Mouse (Mus musculus) limb, embryonic 14.5 days (tissue): Measurements from ENCODE around the gene Kdm1b. TPM values are rescaled to one million over a fixed set of nuclear protein-coding genes. Genes with fewer than 3 reads are reported as not detected.

Experiments used
- ATAC-seq: fragments of 200-750 bp; cut with Nextera tagmentation; 2 replicates; pipeline ENCODE4 v1.8.0; 2017; ENCODE audit warnings: low read depth, moderate number of reproducible peaks, moderate TSS enrichment; ENCODE audit not compliant: low FRiP score
- DNase-seq: peaks from one replicate; pipeline ENCODE4 v3.0.0-alpha.2; 2015; ENCODE audit warnings: low spot score
- H3K27ac ChIP-seq: fragments of 300-500 bp; sonication (generic); replicated peaks from 2 replicates; pipeline ENCODE4 v1.5.1; 2014; ENCODE audit warnings: low read depth, mild to moderate bottlenecking, low read length, moderate library complexity, mixed read lengths
- H3K27me3 ChIP-seq: fragments of 300-500 bp; sonication (generic); 2 replicates; pipeline ENCODE4 v1.6.1; 2014; ENCODE audit warnings: low read length, mixed read lengths; ENCODE audit not compliant: control insufficient read depth, insufficient read depth
- H3K36me3 ChIP-seq: fragments of 300-500 bp; sonication (generic); 2 replicates; pipeline ENCODE4 v1.6.1; 2014; ENCODE audit warnings: mild to moderate bottlenecking, low read length, moderate library complexity, mixed read lengths; ENCODE audit not compliant: control insufficient read depth, insufficient read depth
- H3K4me1 ChIP-seq: fragments of 300-500 bp; sonication (generic); 2 replicates; pipeline ENCODE4 v1.6.1; 2014; ENCODE audit warnings: antibody characterized with exemption, low read length, mixed read lengths; ENCODE audit not compliant: control insufficient read depth, insufficient read depth
- H3K4me2 ChIP-seq: fragments of 300-500 bp; sonication (generic); replicated peaks from 2 replicates; pipeline ENCODE4 v1.6.1; 2014; ENCODE audit warnings: low read depth, mild to moderate bottlenecking, low read length, moderate library complexity; ENCODE audit not compliant: severe bottlenecking
- H3K4me3 ChIP-seq: fragments of 300-500 bp; sonication (generic); replicated peaks from 2 replicates; pipeline ENCODE4 v1.5.1; 2014; ENCODE audit warnings: low read length
- H3K9ac ChIP-seq: fragments of 300-500 bp; sonication (generic); 2 replicates; pipeline ENCODE4 v1.6.1; 2014; ENCODE audit warnings: mild to moderate bottlenecking, low read depth, low read length, moderate library complexity; ENCODE audit not compliant: severe bottlenecking
- H3K9me3 ChIP-seq: fragments of 300-500 bp; sonication (generic); 2 replicates; pipeline ENCODE4 v1.6.1; 2016; ENCODE audit warnings: low read length; ENCODE audit not compliant: control insufficient read depth
- POLR2A ChIP-seq: fragments of 200-500 bp; IDR thresholded peaks from 2 replicates; pipeline ENCODE4 v1.8.0; 2012; ENCODE audit warnings: inconsistent platforms, mild to moderate bottlenecking, moderate library complexity, borderline replicate concordance; ENCODE audit not compliant: insufficient read depth, insufficient read length; ENCODE audit errors: extremely low read depth
- WGBS: fragments of 180-500 bp; shearing (Covaris S2); extraction: QIAGEN DNeasy Blood & Tissue Kit; methylation state at CpG from one replicate; pipeline ENCODE4 v1.1.7; 2014; 5-methylcytosine and 5-hydroxymethylcytosine counted together
- polyA plus RNA-seq, 2 experiments: library from polyadenylated mRNA; depleted of rRNA in 1 of 2; stranded (reverse) in 1 of 2; unstranded in 1 of 2; fragments of >200 nt; fragmentation: Nextera tagmentation in 1 of 2; extraction: Ambion mirVana in 1 of 2; gene quantifications; 2 replicates each; pipeline versions ENCODE4 v1.2.1 to v1.2.3; 2012 to 2014

The Kdm1b gene
- polyA plus RNA-seq, 2 experiments = 10.8 to 12.8 TPM

- Histone ChIP-seq H3K36me3 (no peaks in the 10 kb centered on the region), H3K27me3 (no peaks in the 10 kb centered on the region), H3K9ac (no peak overlapping the region), H3K4me1 (no peaks in the 10 kb centered on the region), H3K4me3 (no peak overlapping the region), H3K27ac (no peak overlapping the region), H3K4me2 (no peak overlapping the region), H3K9me3 (no peaks in the 10 kb centered on the region)
- ATAC-seq (no peak), DNase-seq (no peak)
- 73% methylated on average over 3 of the region's 3 CpGs for WGBS
- no peak for TF ChIP-seq POLR2A
Measured at GRCm38 (mm10) chr13:47112924-47113323, 69.6 kb downstream of the Kdm1b start.

GRCm38 (mm10) chr13:47116000-47116399 lies 72.7 kb downstream of the Kdm1b start:
- Histone ChIP-seq H3K9me3 (no peaks in the 10 kb centered on the region), H3K4me1 (no peaks in the 10 kb centered on the region), H3K27me3 (no peaks in the 10 kb centered on the region), H3K9ac (no peak overlapping the region), H3K4me3 (no peak overlapping the region), H3K4me2 (no peak overlapping the region), H3K27ac (no peak overlapping the region), H3K36me3 (no peaks in the 10 kb centered on the region)
- 83% methylated on average over 3 of the region's 3 CpGs for WGBS
- no peak for DNase-seq
- TF ChIP-seq POLR2A = no peak
- ATAC-seq = no peak

DNA sequence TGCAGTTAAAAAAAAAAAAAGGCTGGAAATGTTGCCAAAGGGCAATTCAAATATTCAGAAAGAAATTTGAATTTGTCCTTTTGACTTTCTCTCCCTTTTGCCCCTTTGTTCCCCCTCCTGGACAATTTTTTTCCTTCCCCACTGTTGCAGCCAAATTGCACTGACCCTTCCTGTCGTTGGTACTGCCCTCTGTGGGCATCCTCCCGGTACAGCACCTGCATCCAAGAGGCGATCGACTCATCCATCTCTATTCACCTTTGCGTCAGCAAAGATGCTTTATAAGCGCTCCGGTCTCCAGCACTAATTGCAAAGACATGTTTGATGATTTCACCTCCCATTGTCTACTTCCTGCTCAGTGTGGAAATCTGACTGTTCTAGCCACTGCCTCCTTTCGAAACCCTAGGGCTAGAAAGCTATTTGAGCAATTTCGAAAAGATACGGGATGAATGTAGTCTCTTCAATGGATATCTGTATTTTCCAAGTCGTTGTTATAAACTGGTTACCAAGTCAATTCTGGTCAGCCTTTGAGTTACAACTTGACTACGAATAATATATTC lies 78.1 kb downstream of the Kdm1b start:
- Histone ChIP-seq H3K36me3 (no peaks in the 10 kb centered on the region), H3K9me3 (no peaks in the 10 kb centered on the region), H3K27ac (no peak overlapping the region), H3K4me3 (no peak overlapping the region; the same call in 1 of the 2 replicates), H3K27me3 (0 out of 2 replicates have a peak, but pooled peaks cover 6% of the 10 kb centered on the region), H3K9ac (no peak overlapping the region), H3K4me2 (no peak overlapping the region), H3K4me1 (peaks cover 3% of the 10 kb centered on the region; the same call in 1 of the 2 replicates)
- WGBS = 41% methylated on average over 12 of the region's 12 CpGs
- DNase-seq = no peak
- ATAC-seq = no peak
- TF ChIP-seq POLR2A = no peak

- WGBS = 1% methylated on average over 52 of the region's 55 CpGs
- H3K36me3 ChIP-seq = no peaks in the 10 kb centered on the region
- TF ChIP-seq POLR2A = no peak
- peak; percentile 34; the same call in 1 of the 2 replicates for ATAC-seq
- H3K9me3 ChIP-seq = no peaks in the 10 kb centered on the region
- 0 out of 2 replicates have a peak, but pooled peaks cover 6% of the 10 kb centered on the region for H3K27me3 ChIP-seq
- peaks cover 3% of the 10 kb centered on the region; the same call in 1 of the 2 replicates for H3K4me1 ChIP-seq
- H3K4me2 ChIP-seq = peak within 1 kb of the TSS; percentile 96
- H3K4me3 ChIP-seq = peak within 1 kb of the TSS; percentile 59
- DNase-seq = peak; percentile 38
- no peak within 1 kb of the TSS for H3K27ac ChIP-seq
- peak within 1 kb of the TSS; percentile 61 for H3K9ac ChIP-seq
Measured at GRCm38 (mm10) chr13:47122537-47123430, 79.5 kb downstream of the Kdm1b start, which contains the start of gene Rnf144b. Rnf144b (plus strand) TSS chr13:47122656.

DNA sequence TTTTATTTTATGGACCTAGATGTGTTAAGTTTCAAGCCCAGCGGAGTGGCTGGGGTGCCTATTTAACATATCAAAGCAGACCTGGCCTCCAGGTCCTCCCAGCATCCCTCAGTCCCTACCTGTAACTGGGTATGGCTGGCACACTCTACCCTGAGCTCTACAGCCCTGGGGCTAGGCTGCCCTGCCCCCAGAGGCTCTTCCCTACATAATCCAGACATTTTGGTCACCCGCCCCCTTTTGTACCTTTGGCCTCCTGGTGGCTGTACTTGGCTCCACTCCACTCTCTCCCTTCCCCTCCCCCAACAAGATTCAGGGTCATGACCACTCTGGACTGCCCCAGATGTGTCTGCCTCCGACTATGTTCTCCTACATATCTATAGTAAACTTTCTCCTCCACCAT lies 81.2 kb downstream of the Kdm1b start:
- H3K27ac ChIP-seq = no peak overlapping the region
- H3K9ac ChIP-seq = no peak overlapping the region
- no peaks in the 10 kb centered on the region for H3K9me3 ChIP-seq
- DNase-seq = no peak
- H3K27me3 ChIP-seq = 0 out of 2 replicates have a peak, but pooled peaks cover 6% of the 10 kb centered on the region
- 43% methylated on average over 3 of the region's 3 CpGs for WGBS
- H3K4me3 ChIP-seq = no peak overlapping the region
- no peak for TF ChIP-seq POLR2A
- no peak for ATAC-seq
- H3K4me1 ChIP-seq = peaks cover 3% of the 10 kb centered on the region; the same call in 1 of the 2 replicates
- no peak overlapping the region for H3K4me2 ChIP-seq
- H3K36me3 ChIP-seq = no peaks in the 10 kb centered on the region
